Mouse (Mus musculus) cerebellum, adult 8-10 months (tissue): Measurements from ENCODE around the gene Ddx21.
"Not testable (repeated sequence)": the region's sequence is repeated elsewhere in the genome, so short reads cannot be mapped to it uniquely, and the experiment has no call there.

Experiments
- DNase-seq: peaks from one replicate; pipeline ENCODE4 v3.0.0; 2022

Gene Ddx21

DNA sequence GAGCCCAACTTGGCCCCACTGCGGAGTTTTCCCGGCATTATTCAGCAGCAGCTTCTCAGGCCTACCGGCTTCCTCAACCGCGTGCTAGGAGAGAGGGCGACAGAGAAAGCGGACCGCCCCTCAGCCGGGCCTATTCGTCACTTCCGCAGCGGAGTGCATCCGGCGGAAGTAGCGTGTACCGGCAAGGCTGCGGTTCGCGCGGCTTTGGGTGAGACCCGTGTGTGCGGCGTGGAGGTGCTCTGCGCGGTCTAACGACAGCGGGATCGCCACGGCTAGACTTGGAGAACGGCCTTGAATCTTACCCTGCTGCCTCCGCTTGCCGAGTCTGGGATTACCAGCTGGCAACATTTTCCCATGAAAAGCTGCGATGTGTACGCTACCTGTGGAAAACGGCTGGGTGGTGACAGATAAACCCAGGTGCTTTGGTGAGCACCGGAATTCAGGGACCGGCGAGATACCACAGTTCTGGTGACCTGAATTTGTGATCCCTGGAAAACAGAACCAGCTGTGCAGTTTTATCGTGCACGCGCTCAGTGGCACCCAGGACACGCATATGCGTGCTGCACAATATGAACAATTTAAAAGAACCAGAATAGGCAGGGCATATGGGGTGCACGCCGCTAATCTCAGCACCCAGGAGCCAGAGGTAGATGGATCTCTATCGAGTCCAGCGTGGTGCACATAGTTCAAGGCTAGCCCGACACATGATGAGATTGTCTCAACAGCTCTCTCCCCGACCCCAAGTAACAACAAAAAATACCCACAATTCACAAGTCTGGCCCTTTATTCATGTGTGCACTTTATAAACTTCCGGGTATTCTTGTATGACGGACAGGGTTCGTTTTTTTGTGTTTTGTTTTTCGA, at the start of gene Ddx21:
Gene Ddx21, minus strand, starts transcription at position 105 of the 864 bp plus-strand sequence.
- DNase-seq = peak; percentile 79

DNA sequence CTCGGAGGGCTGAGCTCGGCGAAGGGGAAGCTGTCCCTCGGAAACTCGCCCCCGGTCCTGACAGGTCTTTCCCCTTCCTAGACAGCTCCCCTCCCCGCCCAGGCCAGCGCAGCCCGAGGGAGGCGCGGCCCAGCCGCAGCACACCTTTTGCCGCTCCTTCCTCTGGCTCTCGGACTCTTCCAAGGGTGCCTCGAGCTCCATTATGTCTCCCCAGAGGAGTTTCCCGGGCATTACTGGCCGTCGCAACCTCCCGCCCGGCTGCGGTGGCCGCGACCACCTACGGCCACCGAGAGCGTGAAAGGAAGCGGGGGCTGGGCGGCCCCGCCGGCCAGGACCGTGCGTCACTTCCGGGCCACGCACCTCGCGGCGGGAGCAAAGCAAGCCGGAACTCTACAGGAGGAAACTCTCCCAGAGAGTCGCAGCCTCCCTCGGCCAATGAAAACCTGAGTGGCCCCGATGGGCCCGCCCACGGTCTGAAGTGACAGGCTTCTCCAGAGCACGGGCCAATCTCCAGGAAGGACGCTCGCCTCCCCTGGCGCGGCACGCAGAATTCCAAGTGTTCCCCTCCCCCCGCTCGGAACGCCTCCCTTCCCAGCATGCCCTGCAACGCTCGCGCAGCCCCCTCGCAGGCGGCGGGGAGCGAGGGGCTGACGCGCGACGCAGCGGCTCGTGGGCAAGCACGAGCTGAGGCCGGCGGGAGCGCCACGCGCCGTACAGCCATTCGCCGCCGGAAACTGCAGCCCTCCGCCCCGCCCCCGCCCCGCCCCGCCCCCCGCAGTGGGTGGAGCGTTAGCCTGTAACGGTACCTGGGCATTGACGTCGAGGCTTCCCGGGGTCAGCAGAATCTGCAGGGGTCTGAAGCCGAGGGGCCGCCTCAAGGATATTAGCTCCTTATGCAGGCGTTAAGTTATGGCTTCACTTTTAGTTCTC, 49.1 kb upstream of the Ddx21 start, which contains the start of gene Ddx50:
Gene Ddx50, minus strand, starts transcription at position 338 of the 930 bp plus-strand sequence.
- peak; percentile 99 for DNase-seq

DNA sequence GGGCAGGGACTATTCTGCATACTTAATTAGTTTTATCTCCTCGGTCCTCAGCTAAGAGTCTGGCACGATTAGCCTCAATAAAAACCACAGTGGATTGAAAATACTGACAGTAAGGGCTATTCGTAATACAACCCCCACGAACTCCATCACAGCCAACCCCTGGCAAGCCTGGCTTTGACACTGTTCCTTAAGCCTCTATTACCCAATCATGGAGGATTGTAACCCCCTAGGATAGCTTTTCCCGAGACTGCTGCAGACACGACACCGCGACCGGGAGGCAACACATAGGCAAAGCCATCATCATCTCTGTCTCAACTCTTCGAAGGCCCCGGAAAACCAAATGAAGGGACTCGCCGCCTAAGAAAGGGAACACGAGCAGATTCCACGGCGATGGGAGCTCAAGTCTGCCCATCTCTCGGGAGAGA, 48.3 kb upstream of the Ddx21 start:
- no peak for DNase-seq

DNA sequence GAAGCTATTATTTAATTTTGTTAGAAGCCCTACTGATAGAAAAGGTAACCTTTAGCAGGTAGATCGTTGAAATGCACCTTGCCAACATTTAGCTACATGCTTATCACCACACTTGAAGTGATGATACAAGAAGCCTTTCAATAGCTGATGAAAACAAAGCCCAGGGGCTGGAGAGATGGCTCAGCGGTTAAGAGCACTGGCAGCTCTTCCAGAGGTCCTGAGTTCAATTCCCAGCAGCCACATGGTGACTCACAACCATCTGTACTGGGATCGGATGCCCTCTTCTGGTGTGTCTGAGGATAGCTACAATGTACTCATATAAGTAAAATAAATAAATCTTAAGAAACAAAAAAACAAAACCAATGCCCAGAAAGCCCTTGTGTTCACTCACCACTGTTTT, 2.1 kb upstream of the Ddx21 start:
- DNase-seq = no peak

DNA sequence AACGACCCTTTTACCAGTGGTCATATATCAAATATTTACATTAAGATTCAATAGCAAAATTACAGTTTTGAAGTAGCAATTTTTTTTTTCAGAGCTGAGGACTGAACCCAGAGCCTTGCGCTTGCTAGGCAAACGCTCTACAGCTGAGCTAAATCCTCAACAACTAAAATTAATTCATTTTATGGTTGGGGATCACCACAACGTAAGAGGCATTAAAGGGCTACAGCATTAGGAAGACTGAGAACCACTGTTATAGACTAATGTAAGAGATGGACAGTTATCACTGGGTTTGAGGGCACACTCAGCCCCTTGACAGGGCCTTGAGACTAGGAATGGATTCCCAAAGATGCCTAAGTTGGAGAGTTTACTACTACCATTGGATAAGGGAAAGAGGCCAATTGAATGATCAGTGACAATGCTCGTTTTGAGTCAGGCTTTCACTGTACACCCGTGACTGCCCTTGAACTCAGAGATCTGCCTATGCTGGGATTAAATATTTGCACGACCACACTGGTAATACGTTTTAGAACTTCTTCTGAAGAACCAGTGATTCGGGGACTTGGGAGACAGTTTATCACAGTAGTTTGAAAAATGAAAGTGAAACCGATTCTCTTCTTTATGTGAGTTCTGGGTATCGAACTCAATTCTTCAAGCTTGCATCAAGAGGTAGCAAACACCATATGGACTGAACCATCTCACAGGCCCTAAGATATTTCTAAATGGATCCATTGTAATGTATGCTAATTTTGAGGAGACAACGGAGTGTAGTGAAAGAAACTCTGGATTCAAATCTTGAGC, 1.4 kb upstream of the Ddx21 start:
- no peak for DNase-seq

DNA sequence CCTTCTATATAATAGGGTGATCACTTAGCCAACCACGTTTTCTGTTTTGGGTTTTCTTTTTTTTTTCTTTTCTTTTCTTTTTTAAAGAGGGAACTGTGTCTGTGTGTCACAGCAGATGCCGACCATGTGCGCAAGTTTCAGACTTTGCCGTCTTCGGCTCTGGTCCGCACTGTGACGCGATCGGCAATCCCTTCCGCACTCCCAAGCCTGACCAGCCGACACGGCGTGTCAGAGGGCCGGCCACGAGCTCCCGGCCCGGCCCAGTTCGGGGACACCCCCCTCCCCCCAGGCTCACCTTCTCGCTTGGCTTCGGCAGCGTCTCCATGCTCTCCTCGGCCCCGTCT, 276 bp downstream of the Ddx21 start:
- DNase-seq = no peak

DNA sequence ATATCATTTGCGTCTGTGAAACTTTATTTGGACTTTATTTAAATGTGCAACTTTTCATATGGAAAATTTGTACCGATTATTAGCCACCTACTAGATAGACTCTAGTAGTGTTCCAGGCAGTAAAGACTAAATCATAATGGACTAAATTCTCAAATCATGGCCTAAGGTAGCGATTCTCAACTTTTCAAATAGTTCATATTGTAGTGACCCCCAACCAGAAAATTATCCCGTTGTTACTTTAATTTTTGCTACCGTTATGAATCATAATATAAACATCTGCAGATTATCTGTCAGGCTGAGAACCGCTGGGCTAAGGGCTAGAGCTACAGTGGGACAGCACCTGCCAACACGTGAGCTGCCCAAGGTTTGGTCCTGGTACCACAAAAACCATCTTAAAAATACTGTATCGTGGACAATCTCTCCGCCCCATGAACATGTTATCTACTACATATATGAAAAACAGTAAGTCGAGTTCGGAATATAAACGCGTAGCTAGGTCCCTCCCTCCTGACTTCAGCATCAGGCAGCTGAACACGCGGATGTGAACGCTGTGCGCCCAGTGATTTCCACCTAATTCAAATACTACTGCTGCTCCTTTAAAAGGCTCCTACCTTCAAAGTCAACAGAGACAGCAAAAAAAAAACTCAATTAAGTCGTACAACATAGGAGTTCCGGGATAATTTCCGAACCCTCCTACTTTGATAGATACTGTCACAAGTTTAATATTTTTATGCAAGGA, 859 bp downstream of the Ddx21 start:
- no peak for DNase-seq

DNA sequence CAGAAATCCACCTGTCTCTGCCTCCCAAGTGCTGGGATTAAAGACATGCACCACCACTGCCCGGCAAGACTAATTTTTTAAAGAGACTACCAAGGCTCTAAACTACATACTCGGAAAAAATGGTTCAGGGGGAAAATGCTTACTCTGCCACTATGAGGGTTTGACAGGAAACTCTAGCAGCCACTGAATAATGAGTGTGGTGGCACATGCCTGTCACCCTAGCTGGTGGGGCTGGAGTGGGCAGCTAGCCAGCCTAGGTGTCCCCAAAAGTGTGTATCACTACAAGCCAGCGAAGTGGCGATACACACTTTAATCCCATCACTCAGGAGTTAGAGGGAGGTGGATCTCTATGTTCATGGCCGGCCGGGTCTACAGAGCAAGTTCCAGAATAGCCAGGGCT, 2.0 kb downstream of the Ddx21 start:
- no peak for DNase-seq

DNA sequence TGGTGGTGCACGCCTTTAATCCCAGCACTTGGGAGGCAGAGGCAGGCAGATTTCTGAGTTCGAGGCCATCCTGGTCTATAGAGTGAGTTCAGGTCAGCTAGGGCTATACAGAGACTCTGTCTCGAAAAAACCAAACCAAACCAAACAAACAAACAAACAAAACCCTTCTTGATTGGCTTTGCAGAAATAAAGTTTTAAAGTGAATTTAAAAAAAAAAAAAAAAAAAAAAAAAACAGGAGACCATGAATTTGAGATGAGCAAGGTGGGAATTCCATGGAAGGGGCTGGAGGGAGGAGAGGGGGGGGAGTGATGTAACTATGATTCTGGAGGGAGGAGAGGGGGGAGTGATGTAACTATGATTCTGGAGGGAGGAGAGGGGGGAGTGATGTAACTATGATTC, 2.8 kb downstream of the Ddx21 start:
- not testable (repeated sequence) for DNase-seq

DNA sequence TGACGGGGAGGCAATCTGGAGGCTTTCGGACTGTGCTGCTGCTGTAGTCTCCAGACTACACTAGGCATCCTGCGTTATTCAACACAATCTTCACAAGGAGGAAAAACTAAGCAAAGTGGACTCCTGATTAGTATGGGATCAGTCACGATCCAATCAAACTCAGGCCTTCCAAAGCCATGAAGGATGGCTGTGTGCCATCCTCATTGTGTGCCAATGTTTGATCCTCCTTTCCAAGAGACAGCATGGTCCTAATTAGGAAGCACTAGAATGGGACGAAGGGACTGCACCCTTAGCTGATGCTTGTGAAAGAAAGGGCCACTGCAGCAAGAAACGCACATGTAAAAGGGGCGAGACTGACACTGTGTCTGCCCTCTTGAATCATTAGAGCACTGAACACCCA, 9.6 kb downstream of the Ddx21 start:
- DNase-seq = no peak

DNA sequence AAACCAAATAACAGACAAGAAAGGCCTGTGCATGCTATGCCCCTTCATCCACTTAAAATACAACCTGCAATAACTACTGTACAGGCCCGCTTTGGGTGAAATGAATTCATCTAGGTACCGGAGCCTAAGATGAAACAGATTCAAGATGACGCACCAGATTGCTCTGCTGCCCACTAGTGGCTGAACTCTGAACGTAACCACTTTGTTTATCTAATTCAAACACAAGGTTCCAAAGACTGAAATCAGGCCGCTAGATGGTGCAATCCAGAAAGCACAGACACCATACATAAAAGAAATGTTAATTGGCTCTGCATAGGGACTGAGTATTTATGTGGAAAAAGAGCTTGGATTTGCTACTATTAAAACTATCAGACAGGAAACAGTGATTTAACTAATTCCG, 11.9 kb downstream of the Ddx21 start:
- DNase-seq = peak; percentile 83

DNA sequence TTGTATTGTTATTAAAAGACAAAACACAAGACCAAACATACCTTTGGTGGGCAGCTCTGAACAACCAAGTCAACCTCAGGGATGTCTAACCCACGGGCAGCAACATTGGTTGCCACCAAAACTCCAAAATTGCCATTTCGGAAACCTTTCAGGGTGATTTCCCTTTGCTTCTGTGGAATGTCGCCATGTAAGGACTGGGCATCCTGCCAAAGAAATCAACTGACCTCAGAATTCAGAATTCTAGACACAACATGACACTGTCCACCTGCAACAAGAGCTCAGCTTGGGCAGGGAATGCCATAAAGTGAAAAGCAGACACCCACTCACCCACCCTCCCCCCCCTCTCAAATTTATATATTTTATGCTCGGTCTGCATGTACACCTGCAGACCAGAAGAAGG, 13.5 kb downstream of the Ddx21 start:
- DNase-seq = peak; percentile 22

DNA sequence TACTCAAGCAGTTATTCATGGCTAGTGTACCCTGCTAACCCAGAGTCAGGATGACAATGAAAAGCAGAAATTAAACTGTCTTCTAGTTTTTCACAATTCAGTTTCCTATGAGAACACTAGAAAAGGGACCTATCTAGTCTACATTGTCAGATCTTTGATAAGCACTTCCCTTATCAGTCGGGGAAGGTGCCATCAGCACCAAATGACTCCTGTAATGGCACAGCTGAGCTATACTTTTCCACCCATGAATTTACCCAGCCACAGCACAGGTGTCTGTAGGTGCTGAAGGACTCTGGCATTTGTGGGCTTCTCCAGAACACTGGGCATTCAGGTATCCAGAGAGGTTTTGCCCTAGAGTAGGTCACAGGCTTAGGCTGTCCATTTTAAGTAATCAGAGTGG, 18.8 kb downstream of the Ddx21 start:
- DNase-seq = no peak

DNA sequence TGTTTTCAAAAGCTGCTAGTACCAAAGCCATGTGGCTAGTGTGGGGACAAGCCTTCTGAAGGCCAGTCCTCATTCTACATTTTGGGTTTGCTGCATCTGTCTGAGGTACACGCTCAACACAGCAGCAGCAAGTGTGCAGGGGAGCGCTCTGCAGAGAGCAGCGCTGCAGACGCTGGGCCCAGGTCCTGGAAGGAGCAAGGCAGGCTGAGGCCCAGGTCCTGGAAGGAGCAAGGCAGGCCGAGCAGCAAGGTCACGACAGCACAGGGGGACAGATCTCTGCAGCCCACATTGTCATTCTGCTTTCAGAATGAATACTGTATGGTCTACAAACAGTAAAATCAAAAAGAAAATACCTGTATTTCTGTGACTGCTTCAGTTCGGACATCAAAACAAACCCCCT, 19.4 kb downstream of the Ddx21 start:
- no peak for DNase-seq

DNA sequence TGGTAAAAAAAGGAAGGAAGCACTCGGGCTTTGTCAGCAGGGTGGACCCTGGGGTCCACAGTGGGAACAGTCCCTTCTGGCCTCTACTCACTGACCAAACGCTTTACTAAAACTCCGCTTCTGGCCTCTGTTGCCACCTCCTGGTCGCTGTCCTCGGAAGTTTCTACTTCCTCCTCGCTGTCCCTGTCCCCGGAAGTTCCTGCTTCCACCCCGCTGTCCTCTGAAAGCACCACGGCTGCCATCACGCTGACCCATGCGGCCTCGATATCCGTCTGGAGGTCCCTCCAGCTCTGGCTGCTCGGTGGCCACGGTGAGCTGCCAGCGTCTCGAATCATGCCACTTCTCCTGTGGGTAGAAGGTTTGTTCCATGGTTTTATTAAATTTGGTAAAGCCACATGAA, 19.8 kb downstream of the Ddx21 start:
- no peak for DNase-seq

DNA sequence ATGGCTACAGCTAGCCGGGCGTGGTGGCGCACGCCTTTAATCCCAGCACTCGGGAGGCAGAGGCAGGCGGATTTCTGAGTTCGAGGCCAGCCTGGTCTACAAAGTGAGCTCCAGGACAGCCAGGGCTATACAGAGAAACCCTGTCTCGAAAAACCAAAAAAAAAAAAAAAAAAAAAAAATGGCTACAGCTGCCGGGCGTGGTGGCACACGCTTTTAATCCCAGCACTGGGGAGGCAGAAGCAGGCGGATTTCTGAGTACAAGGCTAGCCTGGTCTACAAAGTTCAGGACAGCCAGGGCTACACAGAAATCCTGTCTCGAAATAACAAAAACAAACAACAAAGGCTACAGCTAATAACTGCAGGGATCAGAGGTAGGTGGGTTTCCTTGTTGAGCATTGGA, 23.0 kb downstream of the Ddx21 start:
- not testable (repeated sequence) for DNase-seq

DNA sequence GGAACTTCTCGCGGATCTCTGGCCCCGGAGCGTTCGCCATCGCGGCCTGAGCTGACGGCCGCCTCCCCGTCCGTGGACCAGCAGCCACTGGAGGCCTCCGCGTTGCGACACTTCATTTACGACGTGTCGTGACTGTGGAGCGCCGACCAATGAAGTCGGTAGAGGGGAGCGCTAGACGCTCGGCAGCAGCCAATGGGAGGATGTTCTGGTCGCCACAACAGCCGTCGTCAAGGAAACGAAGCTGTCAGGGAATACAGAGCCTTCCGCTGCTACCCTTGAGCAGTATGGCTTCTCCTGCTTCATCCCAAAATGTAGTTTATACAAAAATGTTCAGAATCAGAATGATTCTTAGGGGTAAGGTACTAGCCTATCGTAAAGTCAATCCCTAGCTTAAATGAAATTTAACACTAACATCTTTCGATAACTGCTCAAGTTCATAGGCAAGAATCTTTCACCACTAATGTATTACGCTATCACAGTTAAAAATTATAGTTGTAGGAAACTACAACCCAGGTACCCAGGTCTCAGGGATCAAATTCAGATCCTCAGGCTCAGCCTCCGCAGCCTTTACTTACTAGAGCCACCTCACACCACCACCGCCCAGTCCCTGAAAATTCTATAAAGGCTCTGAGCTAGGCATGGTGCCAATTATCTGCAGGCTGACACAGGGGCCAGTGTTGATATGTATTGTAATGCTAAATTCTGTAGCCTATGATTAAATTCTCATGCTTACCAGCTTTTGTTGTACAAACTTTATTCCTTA, 23.6 kb downstream of the Ddx21 start, which contains the start of gene Kif1bp:
Gene Kif1bp, minus strand, starts transcription at position 120 of the 763 bp plus-strand sequence.
- peak; percentile 95 for DNase-seq

DNA sequence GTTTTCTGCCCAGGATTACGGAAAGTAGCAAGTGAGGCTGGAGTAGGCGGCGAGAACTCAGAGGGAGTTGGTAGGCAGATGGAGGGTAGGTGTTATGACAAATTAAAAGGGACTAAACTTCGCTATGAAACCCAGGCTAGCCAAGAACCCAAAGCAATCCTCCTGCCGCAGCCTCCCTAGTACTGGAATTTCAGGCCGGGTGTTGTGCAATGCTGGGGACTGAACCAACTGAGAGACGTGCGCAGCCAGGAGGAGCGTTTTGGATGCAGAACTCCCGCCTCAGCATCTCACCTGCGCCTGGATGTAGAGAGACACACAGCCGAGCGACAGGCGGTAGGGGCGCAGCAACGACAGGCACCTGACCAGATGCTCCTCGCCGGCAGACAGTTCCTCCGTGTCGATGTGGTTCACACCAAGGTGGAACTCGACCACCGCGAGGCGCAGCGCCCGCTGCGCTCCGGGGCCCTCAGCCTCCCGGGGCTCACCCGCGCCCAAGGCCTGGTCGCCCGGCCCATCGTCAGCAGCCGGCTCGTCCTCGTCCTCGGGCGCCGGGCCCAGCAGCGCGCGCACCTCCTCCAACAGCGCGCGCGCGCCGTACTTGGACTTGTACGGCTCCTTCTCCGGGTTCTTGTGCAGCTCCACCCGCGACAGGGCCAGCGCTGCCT, 24.3 kb downstream of the Ddx21 start:
- DNase-seq = no peak

DNA sequence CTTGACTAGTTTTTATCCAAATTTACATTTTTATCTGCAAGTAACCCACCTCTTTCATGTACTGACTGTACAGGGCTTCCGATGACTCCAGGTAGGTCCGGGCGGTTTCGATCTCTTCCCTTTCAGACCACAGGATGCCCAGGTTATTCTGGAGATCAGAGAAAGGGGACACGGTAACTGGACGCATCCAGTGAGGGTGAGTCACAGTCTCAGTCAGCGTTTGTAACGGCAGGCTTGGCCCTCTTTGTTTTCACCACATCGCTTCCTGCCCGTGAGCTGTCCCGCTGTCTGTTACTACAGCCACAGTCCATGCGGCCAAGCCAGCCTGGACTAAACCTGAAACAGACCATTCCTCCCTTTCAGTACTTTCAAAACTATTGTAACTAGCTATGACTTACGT, 27.1 kb downstream of the Ddx21 start:
- no peak for DNase-seq

DNA sequence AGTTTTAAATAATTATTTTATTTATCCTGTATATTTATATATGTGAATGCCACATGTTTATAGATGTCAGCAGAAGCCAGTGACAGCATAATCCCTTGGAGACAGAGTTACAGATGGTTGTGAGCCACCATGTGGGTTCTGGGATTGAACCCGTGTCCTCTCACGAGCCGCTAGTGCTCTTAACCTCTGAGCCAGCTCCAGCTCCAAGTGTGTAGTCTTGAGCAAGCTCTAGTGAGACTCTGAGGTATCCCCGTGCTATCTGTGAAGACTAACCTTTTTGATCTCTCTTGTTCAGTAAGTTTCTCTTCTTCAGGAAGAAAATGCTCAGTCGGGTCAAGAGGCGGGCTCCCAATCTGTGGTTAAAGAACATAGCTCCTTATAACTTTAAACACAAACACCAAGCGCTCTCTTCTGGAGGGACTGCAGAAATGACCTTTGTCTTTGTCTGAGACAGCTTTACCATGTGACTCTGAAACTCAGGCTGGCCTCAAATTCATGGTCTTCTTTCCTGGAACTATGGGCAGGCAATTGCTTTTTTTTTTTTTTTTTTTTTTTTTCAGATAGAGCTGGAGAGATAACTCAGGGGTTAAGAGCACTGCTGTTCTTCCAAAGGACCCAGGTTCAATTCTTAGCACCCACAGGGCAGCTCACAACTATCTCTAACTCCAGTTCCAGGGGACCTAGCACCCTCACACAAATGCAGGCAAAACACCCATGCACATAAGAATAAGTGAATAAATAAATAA, 31.8 kb downstream of the Ddx21 start:
- DNase-seq = no peak
